Mouse (Mus musculus): ENCODE measurements around the gene Faf2. TPM values are rescaled to one million over a fixed set of nuclear protein-coding genes. Genes with fewer than 3 reads are reported as not detected.

The Faf2 gene
- total and polyA plus RNA-seq, 2 experiments from 2014 or later = 49.3 to 60.5 TPM

DNA sequence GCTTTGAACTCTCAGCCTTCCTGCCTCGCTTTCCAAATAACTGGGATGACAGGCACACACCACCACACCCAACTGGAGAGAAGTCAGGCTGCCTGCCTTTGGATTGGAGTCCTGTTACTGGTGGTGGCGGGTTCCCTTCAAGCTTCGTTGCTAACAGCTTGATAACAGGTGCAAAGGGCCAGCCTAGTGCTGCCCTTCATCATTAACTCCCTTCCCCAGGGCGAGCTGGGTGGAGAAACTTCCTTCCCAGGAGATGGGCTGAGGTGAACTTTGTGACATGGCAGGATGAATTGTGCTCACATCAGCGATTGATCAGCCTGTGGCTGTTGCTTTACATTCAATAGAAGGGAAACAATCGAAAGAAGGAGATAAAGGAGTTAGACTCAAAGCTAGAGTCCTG is 83.3 kb downstream of the Faf2 start:
- no peak for TF ChIP-seq CTCF (IDR thresholded peaks at IDR 0.05; ENCODE audit: low read depth)
- Histone ChIP-seq H3K4me2 (ENCODE audit: low read depth) (no peak overlapping the region), H3K4me3 (ENCODE audit: low read depth, low read length) (no peak overlapping the region), H3K9ac (no peak overlapping the region), H3K27me3 (ENCODE audit: insufficient read depth, low read length) (no peaks in the 10 kb centered on the region), H3K9me3 (ENCODE audit: low read length) (no peaks in the 10 kb centered on the region), H3K4me1 (ENCODE audit: insufficient read depth) (no peaks in the 10 kb centered on the region), H3K27ac (ENCODE audit: low read depth, low read length) (no peak overlapping the region), H3K36me3 (ENCODE audit: insufficient read depth) (no peaks in the 10 kb centered on the region)
- DNase-seq = no peak
- no peak for ATAC-seq
- 52% methylated on average over 6 of the region's 6 CpGs for WGBS

DNA sequence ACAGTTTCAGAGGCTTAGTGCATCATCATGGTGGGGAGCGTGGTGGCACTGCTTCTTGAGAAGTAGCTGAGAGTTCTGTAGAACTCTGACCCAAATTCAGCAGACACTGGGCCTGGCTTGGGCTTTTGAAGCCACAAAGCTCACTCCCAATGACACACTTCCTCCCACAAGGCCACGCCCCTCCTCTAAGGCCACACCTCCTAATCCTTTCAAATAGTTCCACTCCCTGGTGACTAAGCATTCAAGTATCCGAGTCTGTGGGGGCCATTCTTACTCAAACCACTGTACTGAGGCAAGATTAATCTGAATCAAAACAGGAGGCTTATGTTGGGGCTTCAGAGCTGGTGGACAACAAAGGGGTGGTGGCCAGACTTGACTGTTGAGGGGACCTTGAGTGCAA is 89.3 kb downstream of the Faf2 start:
- Histone ChIP-seq H3K36me3 (ENCODE audit: insufficient read depth) (no peaks in the 10 kb centered on the region), H3K27me3 (ENCODE audit: insufficient read depth, low read length) (no peaks in the 10 kb centered on the region), H3K27ac (ENCODE audit: low read depth, low read length) (no peak overlapping the region), H3K9me3 (ENCODE audit: low read length) (no peaks in the 10 kb centered on the region), H3K4me2 (ENCODE audit: low read depth) (no peak overlapping the region), H3K4me1 (ENCODE audit: insufficient read depth) (no peaks in the 10 kb centered on the region), H3K9ac (no peak overlapping the region), H3K4me3 (ENCODE audit: low read depth, low read length) (no peak overlapping the region)
- no peak for DNase-seq
- whole genome bisulfite sequencing = 76% methylated on average over 3 of the region's 3 CpGs
- TF ChIP-seq CTCF (IDR thresholded peaks at IDR 0.05; ENCODE audit: low read depth) = no peak
- ATAC-seq = no peak

Small RNAs within 50 kb of the gene (microRNA-seq; reads per million reads assigned to microRNA genes)
- 0 reads per million in 2 experiments for gene Gm24195

Other genes starting within 250 kb of the Faf2 start
- gene Thoc3, start 152.9 kb upstream of the Faf2 start, total RNA-seq (2014; rRNA removed) = 51.5 and 57.0 TPM in 2 replicates
- 102 and 108 TPM in 2 replicates for gene Thoc3, start 152.9 kb upstream of the Faf2 start, polyA plus RNA-seq (2015; fragmentation: Nextera tagmentation; extraction: Ambion mirVana)
- gene Simc1, start 118.0 kb upstream of the Faf2 start, total RNA-seq (2014; rRNA removed) = 21.2 and 21.7 TPM in 2 replicates
- 7.4 and 9.1 TPM in 2 replicates for gene Simc1, start 118.0 kb upstream of the Faf2 start, polyA plus RNA-seq (2015; fragmentation: Nextera tagmentation; extraction: Ambion mirVana)
- 184 and 216 TPM in 2 replicates for gene 4833439L19Rik, start 56.3 kb upstream of the Faf2 start, total RNA-seq (2014; rRNA removed)
- 235 and 263 TPM in 2 replicates for gene 4833439L19Rik, start 56.3 kb upstream of the Faf2 start, polyA plus RNA-seq (2015; fragmentation: Nextera tagmentation; extraction: Ambion mirVana)
- 123 and 163 TPM in 2 replicates for gene Arl10, start 46.8 kb upstream of the Faf2 start, total RNA-seq (2014; rRNA removed)
- 58.3 and 69.5 TPM in 2 replicates for gene Arl10, start 46.8 kb upstream of the Faf2 start, polyA plus RNA-seq (2015; fragmentation: Nextera tagmentation; extraction: Ambion mirVana)
- gene Nop16, start 31.7 kb upstream of the Faf2 start, total RNA-seq (2014; rRNA removed) = 37.5 and 44.6 TPM in 2 replicates
- 58.0 and 64.6 TPM in 2 replicates for gene Nop16, start 31.7 kb upstream of the Faf2 start, polyA plus RNA-seq (2015; fragmentation: Nextera tagmentation; extraction: Ambion mirVana)
- 110 and 148 TPM in 2 replicates for gene Higd2a, start 31.6 kb upstream of the Faf2 start, total RNA-seq (2014; rRNA removed)
- gene Higd2a, start 31.6 kb upstream of the Faf2 start, polyA plus RNA-seq (2015; fragmentation: Nextera tagmentation; extraction: Ambion mirVana) = 326 and 343 TPM in 2 replicates
- gene Cltb, start 10.4 kb upstream of the Faf2 start, total RNA-seq (2014; rRNA removed) = 224 and 233 TPM in 2 replicates
- gene Cltb, start 10.4 kb upstream of the Faf2 start, polyA plus RNA-seq (2015; fragmentation: Nextera tagmentation; extraction: Ambion mirVana) = 278 and 284 TPM in 2 replicates
- gene Rnf44, start 72.1 kb downstream of the Faf2 start, total RNA-seq (2014; rRNA removed) = 48.5 and 56.3 TPM in 2 replicates
- gene Rnf44, start 72.1 kb downstream of the Faf2 start, polyA plus RNA-seq (2015; fragmentation: Nextera tagmentation; extraction: Ambion mirVana) = 42.0 and 50.8 TPM in 2 replicates
- gene Cdhr2, start 79.7 kb downstream of the Faf2 start, total RNA-seq (2014; rRNA removed) = 0.76 and 0.85 TPM in 2 replicates
- 0.24 and 0.53 TPM in 2 replicates for gene Cdhr2, start 79.7 kb downstream of the Faf2 start, polyA plus RNA-seq (2015; fragmentation: Nextera tagmentation; extraction: Ambion mirVana)
- 213 and 219 TPM in 2 replicates for gene Gprin1, start 128.1 kb downstream of the Faf2 start, total RNA-seq (2014; rRNA removed)
- gene Gprin1, start 128.1 kb downstream of the Faf2 start, polyA plus RNA-seq (2015; fragmentation: Nextera tagmentation; extraction: Ambion mirVana) = 37.1 and 39.0 TPM in 2 replicates
- gene Sncb, start 144.8 kb downstream of the Faf2 start, total RNA-seq (2014; rRNA removed) = 32.7 and 38.1 TPM in 2 replicates
- 122 and 137 TPM in 2 replicates for gene Sncb, start 144.8 kb downstream of the Faf2 start, polyA plus RNA-seq (2015; fragmentation: Nextera tagmentation; extraction: Ambion mirVana)
- gene Eif4e1b, start 162.2 kb downstream of the Faf2 start, total RNA-seq (2014; rRNA removed) = not detected in 2 replicates
- gene Eif4e1b, start 162.2 kb downstream of the Faf2 start, polyA plus RNA-seq (2015; fragmentation: Nextera tagmentation; extraction: Ambion mirVana) = not detected in 2 replicates
- gene Tspan17, start 167.6 kb downstream of the Faf2 start, total RNA-seq (2014; rRNA removed) = 26.5 and 28.3 TPM in 2 replicates
- gene Tspan17, start 167.6 kb downstream of the Faf2 start, polyA plus RNA-seq (2015; fragmentation: Nextera tagmentation; extraction: Ambion mirVana) = 44.2 and 61.1 TPM in 2 replicates

All from forebrain, postnatal 0 days (tissue).